Mouse (Mus musculus): ENCODE measurements around the gene Atp2b2.
A peak's percentile ranks its signal among the peaks of the same experiment; 100 is the strongest.

DNA sequence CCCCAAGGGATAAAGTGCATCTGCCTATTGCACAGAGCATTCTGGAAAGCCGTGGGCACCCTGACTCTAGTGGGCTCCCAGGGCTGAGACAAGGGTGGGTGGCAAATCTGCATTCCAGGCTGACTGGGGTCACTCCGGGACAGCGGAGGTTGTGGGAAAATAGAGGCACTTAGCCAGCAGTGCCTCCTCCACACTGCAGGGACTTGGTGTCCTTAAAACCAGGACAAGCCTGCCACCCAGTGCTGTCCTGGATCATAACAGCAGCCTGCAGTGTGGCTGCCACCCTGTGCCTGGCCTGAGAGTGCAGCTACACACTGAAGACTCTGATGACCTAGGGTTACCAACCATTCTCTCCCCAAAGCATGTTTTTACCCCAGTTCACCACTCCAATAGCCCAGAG is 34.1 kb upstream of the Atp2b2 start:
- TF ChIP-seq CTCF (IDR thresholded peaks at IDR 0.05; ENCODE audit: insufficient read depth, low read depth, low read length) (peak; percentile 77), POLR2A (IDR thresholded peaks at IDR 0.05; ENCODE audit: insufficient read depth, low read depth, low read length) (no peak)

Measured in olfactory bulb, adult 2 months (tissue).